Mouse (Mus musculus) embryo, embryonic 10.5 days (tissue): ENCODE measurements around the gene Pck1.

Experiments
- DNase-seq: peaks from one replicate; pipeline ENCODE4 v3.0.0-alpha.2; 2015; ENCODE audit warnings: low spot score

Pck1 gene

DNA sequence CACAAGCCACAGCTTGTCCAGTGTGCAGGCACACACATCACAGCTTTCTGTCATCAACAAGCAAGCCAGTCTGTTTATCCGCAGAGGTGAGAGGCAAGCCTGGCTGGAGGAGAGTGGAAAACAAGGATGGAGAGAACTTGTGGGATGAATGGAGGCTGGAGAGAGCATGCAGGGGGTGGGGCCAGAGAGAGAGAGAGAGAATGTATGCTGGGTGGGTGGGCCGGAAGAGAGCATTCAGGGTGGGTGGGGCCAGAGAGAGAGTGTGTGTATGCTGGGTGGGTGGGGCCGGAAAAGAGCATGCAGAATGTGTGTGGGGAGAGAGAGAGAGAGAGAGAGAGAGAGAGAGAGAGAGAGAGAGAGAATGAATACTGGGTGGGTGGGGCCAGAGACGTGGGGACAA, 51.8 kb downstream of the Pck1 start:
- no peak for DNase-seq

DNA sequence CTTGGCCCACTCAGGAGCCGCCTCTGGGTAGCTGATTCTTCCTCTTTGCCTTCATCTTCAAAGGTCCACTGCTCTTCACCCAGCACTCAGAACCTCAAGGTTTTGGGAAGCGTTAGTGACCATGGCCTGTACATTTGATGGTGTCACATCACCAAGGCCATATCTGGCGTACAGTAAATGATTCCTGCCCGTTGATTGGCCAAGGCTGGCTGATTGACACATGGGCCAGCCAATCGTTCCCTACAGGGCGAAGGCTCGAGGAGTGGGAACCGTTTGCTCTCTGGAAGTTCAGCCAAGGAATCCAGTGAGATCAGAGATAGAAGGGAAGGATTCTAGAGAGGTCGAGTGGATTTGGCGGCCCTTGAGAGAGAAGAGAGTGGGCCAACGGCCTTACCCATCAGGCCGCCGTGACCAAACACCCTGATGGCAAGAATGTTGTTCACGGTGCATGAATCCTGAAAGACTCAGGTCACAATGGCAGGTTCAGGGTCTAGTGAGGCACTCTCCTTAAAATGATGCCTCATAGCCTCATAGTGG, 52.8 kb downstream of the Pck1 start:
- no peak for DNase-seq

DNA sequence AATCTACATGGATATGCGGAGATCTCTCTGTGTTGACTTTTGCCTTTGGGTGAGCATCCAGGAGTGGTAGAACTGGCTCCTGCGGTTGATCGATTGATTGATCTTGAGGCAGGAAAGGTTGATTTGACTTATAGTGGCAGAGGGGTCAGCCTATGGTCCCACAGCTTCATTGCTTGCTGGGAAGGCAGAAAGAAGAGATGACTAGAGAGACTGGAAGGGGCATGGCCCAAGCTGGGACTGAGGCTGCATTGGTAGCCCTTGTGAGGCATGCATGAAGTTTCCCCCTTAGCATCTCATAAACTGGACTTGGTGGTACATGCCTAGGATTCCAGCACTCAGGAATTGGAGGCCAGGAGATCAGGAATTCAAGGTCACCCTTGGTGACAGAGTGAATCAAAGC, 54.2 kb downstream of the Pck1 start:
- no peak for DNase-seq
